Mouse (Mus musculus): ENCODE measurements around the gene N6amt1.

DNA sequence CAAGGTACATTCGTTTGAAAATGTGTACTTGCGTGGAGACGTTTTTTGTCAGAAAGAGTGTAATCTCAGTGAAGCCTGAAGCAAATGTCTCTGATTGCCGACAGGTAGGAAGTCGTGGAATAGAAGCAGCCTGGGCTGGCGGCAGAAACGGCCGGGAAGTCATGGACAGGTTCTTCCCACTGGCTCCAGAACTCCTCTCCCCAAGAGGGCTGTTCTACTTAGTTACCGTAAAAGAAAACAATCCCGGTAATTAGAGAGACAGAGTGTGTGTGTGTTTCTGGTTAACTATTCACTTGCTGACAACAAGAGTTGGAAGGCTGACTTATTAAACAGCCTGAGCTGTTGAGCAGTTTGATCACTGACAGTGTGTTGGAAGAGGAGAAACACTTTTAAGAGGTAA is 12.1 kb downstream of the N6amt1 start:
- no peak for TF ChIP-seq CTCF (IDR thresholded peaks at IDR 0.05; ENCODE audit: borderline replicate concordance, insufficient read depth, low read length)
- no peak for TF ChIP-seq POLR2A (IDR thresholded peaks at IDR 0.05; ENCODE audit: low read depth, low read length)

Data from embryonic fibroblast, embryonic 13.5 days (primary cell).